Mouse (Mus musculus): Measurements from ENCODE around the gene Atg2b. TPM values are rescaled to one million over a fixed set of nuclear protein-coding genes. Genes with fewer than 3 reads are reported as not detected.
A peak's percentile ranks its signal among the peaks of the same experiment; 100 is the strongest.

The Atg2b gene
- 7.5 and 9.1 TPM in 2 replicates for polyA plus RNA-seq (2015; fragmentation: Nextera tagmentation; extraction: Ambion mirVana)

DNA sequence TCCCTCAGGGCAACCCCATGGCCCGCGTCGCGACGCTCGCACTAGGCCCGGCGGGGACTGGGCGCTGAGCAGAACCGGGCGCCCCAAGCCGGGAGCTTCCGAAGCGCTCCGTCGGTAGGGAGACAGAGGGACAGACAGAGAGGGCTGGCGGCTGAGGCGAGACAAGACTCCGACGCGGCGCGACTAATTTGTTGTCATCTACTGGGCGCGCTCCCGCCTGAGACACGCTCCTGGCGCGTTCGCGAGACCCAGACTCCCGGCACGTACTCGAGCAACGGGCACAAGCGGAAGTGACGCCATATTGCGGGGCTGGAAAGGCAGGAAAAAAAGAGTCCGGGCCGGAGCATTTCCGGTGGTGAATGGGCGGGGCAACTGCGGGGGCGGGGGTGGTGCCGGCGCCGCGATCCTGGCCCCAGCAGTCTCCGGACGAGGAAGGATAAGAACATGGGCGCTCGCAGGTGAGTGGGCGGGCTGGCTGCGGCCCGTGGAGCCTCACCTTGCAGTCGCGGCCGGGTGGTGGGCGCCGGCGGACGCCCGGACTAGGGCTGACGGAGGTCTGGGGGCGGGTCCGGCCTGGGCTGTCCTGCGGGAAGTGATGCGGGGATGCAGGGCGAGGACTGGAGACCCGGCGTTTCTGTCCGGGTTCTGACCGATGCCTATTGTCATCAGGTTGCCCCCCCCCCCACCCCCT lies at the start of gene Atg2b:
Atg2b (minus strand) TSS at position 211 of the 691 bp plus-strand sequence.
- H3K9me3 ChIP-seq (replicated peaks; ENCODE audit: control insufficient read depth, low read length) = no peaks in the 10 kb centered on the region
- H3K4me3 ChIP-seq (ENCODE audit: low read length) = peak within 1 kb of the TSS; percentile 96
- peak within 1 kb of the TSS; percentile 92 for H3K4me2 ChIP-seq (ENCODE audit: low read depth, low read length)
- peak within 1 kb of the TSS; percentile 94 for H3K27ac ChIP-seq (ENCODE audit: low read length)
- WGBS = under 1% methylated on average over 73 of the region's 73 CpGs
- peaks cover 18% of the 10 kb centered on the region for H3K4me1 ChIP-seq (ENCODE audit: control insufficient read depth, insufficient read depth, low read length)
- ATAC-seq (replicated peaks; ENCODE audit: extremely low read depth, insufficient read depth, low FRiP score) = peak; percentile 92
- no peaks in the 10 kb centered on the region for H3K27me3 ChIP-seq (ENCODE audit: control insufficient read depth, insufficient read depth, low read length)
- H3K36me3 ChIP-seq (ENCODE audit: control insufficient read depth, insufficient read depth) = 0 out of 2 replicates have a peak, but pooled peaks cover 3% of the 10 kb centered on the region
- peak within 1 kb of the TSS; percentile 97 for H3K9ac ChIP-seq (ENCODE audit: low read length)

DNA sequence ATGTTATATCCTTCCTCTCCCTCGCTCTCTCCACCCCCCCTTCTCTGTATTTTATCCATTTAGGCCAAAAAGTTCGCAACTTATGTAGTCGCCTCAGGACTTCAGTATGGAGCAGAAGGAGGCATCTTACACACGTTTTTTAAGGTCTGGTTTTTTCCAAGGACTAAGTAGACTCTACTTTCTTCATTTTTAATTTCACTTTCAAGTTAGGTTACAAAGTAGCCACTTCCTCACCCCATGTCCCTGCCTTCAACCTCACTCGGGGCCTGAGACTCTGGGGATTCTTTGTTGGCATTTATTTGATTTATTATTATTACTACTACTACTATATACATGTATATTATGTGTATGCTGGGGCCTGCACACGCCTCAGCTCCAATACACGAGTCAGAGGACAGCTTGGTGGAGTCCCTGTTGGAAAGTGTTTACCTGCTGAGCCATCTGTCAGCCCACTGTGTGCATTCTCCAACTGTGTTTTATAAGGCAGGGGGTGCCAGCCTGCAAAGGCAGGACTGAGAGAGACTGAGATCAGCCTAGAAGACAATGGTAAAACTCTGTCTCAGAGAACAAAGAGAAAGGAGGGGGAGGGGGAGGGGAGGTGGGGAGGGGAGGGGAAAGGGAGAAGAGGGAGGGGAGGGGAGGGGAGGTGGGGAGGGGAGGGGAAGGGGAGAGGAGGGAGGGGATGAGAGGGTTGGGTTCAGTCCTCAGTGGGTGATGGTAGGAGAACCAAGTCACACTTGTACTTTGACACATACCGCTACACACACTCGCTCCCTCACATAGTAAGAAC lies 48.6 kb upstream of the Atg2b start:
- no peaks in the 10 kb centered on the region for H3K9me3 ChIP-seq (replicated peaks; ENCODE audit: control insufficient read depth, low read length)
- no peaks in the 10 kb centered on the region for H3K27me3 ChIP-seq (ENCODE audit: control insufficient read depth, insufficient read depth, low read length)
- no peak overlapping the region for H3K4me2 ChIP-seq (ENCODE audit: low read depth, low read length)
- H3K9ac ChIP-seq (ENCODE audit: low read length) = no peak overlapping the region
- no peaks in the 10 kb centered on the region for H3K36me3 ChIP-seq (ENCODE audit: control insufficient read depth, insufficient read depth)
- ATAC-seq (replicated peaks; ENCODE audit: extremely low read depth, insufficient read depth, low FRiP score) = no peak
- no peak overlapping the region for H3K4me3 ChIP-seq (ENCODE audit: low read length)
- H3K4me1 ChIP-seq (ENCODE audit: control insufficient read depth, insufficient read depth, low read length) = no peaks in the 10 kb centered on the region
- no peak overlapping the region for H3K27ac ChIP-seq (ENCODE audit: low read length)
- 73% methylated on average over 9 of the region's 9 CpGs for WGBS

DNA sequence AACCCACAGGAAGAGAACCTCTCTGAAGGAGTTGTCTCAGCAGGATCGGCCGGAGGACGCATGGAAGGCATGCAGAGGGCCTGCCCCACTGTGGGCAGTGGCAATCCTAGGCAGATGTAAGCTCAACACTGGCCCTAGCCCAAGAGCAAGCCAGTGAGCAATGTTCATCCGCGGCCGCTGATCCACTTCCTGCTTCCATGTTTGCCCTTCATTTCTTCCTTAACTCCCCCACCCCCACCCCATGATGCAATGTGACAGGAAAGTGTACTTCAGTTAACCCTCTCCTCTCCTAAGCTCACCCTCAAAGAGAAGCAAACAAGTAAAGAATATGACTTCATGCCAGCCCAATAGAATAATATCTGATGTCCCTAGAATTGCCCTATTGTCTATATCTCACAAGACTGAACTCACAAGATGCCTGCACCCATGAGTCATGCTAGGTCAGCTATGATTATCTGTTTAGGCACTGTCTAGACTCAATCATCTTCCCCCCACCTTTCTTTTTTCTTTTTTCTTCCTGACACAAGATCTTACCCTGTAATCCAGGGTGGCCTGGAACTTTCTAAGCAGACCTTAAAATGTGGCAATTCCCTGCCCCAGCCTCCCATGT lies 45.9 kb upstream of the Atg2b start:
- H3K4me2 ChIP-seq (ENCODE audit: low read depth, low read length) = no peak overlapping the region
- H3K27ac ChIP-seq (ENCODE audit: low read length) = no peak overlapping the region
- H3K36me3 ChIP-seq (ENCODE audit: control insufficient read depth, insufficient read depth) = no peaks in the 10 kb centered on the region
- H3K4me1 ChIP-seq (ENCODE audit: control insufficient read depth, insufficient read depth, low read length) = no peaks in the 10 kb centered on the region
- H3K9me3 ChIP-seq (replicated peaks; ENCODE audit: control insufficient read depth, low read length) = no peaks in the 10 kb centered on the region
- no peak overlapping the region for H3K9ac ChIP-seq (ENCODE audit: low read length)
- WGBS = 70% methylated on average over 6 of the region's 6 CpGs
- H3K27me3 ChIP-seq (ENCODE audit: control insufficient read depth, insufficient read depth, low read length) = no peaks in the 10 kb centered on the region
- no peak for ATAC-seq (replicated peaks; ENCODE audit: extremely low read depth, insufficient read depth, low FRiP score)
- no peak overlapping the region for H3K4me3 ChIP-seq (ENCODE audit: low read length)

DNA sequence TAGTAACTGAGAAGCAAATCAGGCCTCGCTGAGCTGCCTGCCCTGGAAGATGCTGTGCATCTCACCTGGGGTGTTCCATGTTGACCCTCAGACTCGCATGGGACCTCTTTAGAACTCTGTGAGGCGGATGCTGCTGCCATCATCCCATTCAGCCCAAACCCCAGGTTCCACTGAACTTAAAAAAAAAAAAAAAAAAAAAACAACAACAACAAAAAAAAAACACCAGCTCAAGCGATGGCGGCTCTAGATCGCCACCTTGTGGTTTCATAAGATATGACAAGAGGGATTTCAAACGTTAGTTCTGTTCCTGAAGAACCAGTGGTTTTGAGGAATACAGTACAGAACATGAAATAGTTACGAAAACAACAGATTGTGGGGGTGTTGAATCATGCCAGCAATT lies 43.0 kb upstream of the Atg2b start:
- WGBS = 28% methylated on average over 8 of the region's 8 CpGs
- no peak for ATAC-seq (replicated peaks; ENCODE audit: extremely low read depth, insufficient read depth, low FRiP score)
- Histone ChIP-seq H3K27me3 (ENCODE audit: control insufficient read depth, insufficient read depth, low read length) (no peaks in the 10 kb centered on the region), H3K9ac (ENCODE audit: low read length) (no peak overlapping the region), H3K27ac (ENCODE audit: low read length) (no peak overlapping the region), H3K36me3 (ENCODE audit: control insufficient read depth, insufficient read depth) (no peaks in the 10 kb centered on the region), H3K4me3 (ENCODE audit: low read length) (no peak overlapping the region), H3K4me1 (ENCODE audit: control insufficient read depth, insufficient read depth, low read length) (no peaks in the 10 kb centered on the region), H3K9me3 (replicated peaks; ENCODE audit: control insufficient read depth, low read length) (no peaks in the 10 kb centered on the region), H3K4me2 (ENCODE audit: low read depth, low read length) (no peak overlapping the region)

DNA sequence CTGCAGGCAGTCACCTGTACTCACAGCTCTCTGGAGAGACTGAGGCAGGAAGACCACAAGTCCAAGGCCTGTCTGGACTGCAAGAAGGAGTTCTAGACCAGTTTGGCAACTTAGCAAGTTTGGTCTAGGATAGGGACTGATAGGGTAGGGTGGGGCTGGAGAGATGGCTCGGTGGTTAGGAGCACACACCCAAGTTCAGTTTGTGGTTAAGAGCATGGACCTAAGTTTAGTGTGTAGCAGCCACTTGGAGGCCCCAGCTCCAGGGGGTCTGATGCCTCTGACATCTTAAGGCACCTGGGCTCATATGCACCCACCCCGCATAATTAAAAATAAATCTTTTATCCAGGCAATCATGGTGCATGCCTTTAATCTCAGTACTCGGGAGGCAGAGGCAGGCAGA lies 42.3 kb upstream of the Atg2b start:
- Histone ChIP-seq H3K9ac (ENCODE audit: low read length) (no peak overlapping the region), H3K4me3 (ENCODE audit: low read length) (no peak overlapping the region), H3K4me1 (ENCODE audit: control insufficient read depth, insufficient read depth, low read length) (no peaks in the 10 kb centered on the region), H3K4me2 (ENCODE audit: low read depth, low read length) (no peak overlapping the region), H3K27ac (ENCODE audit: low read length) (no peak overlapping the region), H3K27me3 (ENCODE audit: control insufficient read depth, insufficient read depth, low read length) (no peaks in the 10 kb centered on the region), H3K9me3 (replicated peaks; ENCODE audit: control insufficient read depth, low read length) (no peaks in the 10 kb centered on the region), H3K36me3 (ENCODE audit: control insufficient read depth, insufficient read depth) (no peaks in the 10 kb centered on the region)
- no peak for ATAC-seq (replicated peaks; ENCODE audit: extremely low read depth, insufficient read depth, low FRiP score)
- 77% methylated on average over 3 of the region's 3 CpGs for WGBS

DNA sequence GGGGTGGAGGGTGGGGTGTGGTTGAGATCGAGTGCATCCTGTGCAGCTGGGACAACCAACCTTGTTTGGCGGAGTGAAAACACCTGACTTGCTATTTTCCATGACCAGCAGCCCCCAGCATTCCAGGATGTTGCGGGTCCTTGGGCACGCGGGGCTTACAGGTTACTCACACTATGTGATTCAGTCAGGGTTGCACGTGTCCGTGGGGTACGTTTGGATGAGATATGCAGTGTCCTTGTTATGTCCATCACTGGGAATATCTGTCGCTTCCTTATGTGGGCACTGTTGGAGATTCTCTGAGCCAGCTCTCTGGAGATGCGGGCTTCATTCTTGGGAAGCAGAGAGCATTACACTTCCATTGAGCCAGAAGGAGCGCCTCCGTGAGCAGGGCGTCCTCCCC lies 40.7 kb upstream of the Atg2b start:
- Histone ChIP-seq H3K4me2 (ENCODE audit: low read depth, low read length) (no peak overlapping the region), H3K27me3 (ENCODE audit: control insufficient read depth, insufficient read depth, low read length) (no peaks in the 10 kb centered on the region), H3K9me3 (replicated peaks; ENCODE audit: control insufficient read depth, low read length) (no peaks in the 10 kb centered on the region), H3K9ac (ENCODE audit: low read length) (no peak overlapping the region), H3K27ac (ENCODE audit: low read length) (no peak overlapping the region), H3K4me1 (ENCODE audit: control insufficient read depth, insufficient read depth, low read length) (no peaks in the 10 kb centered on the region), H3K4me3 (ENCODE audit: low read length) (no peak overlapping the region), H3K36me3 (ENCODE audit: control insufficient read depth, insufficient read depth) (no peaks in the 10 kb centered on the region)
- 69% methylated on average over 13 of the region's 13 CpGs for WGBS
- no peak for ATAC-seq (replicated peaks; ENCODE audit: extremely low read depth, insufficient read depth, low FRiP score)

DNA sequence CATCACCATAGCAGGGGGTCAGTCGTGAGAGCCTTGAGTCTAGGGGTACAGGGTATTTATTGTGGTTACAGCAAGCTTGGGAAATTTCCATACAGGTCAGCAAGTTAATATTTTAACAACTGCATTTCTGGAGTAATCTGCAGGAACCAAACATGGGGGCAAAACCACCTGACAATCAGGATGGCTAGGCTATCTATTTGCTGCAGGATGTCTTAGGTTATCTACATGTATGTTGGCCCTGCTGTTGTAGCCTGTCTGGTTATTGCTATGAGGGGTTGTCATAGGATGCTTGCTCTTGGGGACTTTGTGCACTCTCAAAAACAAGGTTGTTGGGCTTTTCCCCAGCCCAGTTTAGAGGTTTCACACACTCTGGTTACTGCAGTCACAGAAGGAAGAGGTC lies 39.6 kb upstream of the Atg2b start:
- H3K27ac ChIP-seq (ENCODE audit: low read length) = no peak overlapping the region
- WGBS = 37% methylated on average over 1 of the region's 1 CpGs

DNA sequence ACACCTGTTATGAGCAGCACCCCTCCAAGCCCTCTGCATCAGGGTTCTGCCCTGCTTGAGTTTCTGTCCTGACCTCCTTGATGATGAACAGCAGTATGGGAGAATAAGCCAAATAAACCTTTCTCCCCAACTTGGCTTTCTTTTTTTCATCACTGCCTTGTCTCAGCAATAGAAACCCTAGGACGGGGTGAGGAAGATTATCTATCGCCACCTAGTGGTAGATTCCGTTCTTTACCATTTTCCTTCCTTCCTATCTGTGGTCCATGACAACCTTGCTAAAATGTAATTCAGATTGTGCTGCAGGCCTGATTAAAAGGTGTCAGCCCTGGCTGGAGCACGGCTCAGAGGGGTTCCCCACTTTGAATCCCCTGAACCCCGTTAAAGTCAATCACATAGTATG lies 37.6 kb upstream of the Atg2b start:
- Histone ChIP-seq H3K4me3 (ENCODE audit: low read length) (no peak overlapping the region), H3K27me3 (ENCODE audit: control insufficient read depth, insufficient read depth, low read length) (no peaks in the 10 kb centered on the region), H3K36me3 (ENCODE audit: control insufficient read depth, insufficient read depth) (no peaks in the 10 kb centered on the region), H3K4me2 (ENCODE audit: low read depth, low read length) (no peak overlapping the region), H3K9ac (ENCODE audit: low read length) (no peak overlapping the region), H3K9me3 (replicated peaks; ENCODE audit: control insufficient read depth, low read length) (no peaks in the 10 kb centered on the region), H3K27ac (ENCODE audit: low read length) (no peak overlapping the region), H3K4me1 (ENCODE audit: control insufficient read depth, insufficient read depth, low read length) (no peaks in the 10 kb centered on the region)
- 3% methylated on average over 5 of the region's 5 CpGs for WGBS
- ATAC-seq (replicated peaks; ENCODE audit: extremely low read depth, insufficient read depth, low FRiP score) = no peak

More for the DNA sequence above, 39.6 kb upstream of the Atg2b start:
- Histone ChIP-seq H3K4me1 (ENCODE audit: control insufficient read depth, insufficient read depth, low read length) (no peaks in the 10 kb centered on the region), H3K9ac (ENCODE audit: low read length) (no peak overlapping the region), H3K36me3 (ENCODE audit: control insufficient read depth, insufficient read depth) (no peaks in the 10 kb centered on the region), H3K4me3 (ENCODE audit: low read length) (no peak overlapping the region), H3K9me3 (replicated peaks; ENCODE audit: control insufficient read depth, low read length) (no peaks in the 10 kb centered on the region), H3K27me3 (ENCODE audit: control insufficient read depth, insufficient read depth, low read length) (no peaks in the 10 kb centered on the region), H3K4me2 (ENCODE audit: low read depth, low read length) (no peak overlapping the region)
- ATAC-seq (replicated peaks; ENCODE audit: extremely low read depth, insufficient read depth, low FRiP score) = no peak
